Comparison of ENCODE assay signal across 29 mouse cellular contexts in genomic region chr15:80346510-80346909, GRCm38 (mm10). TPM values are rescaled to one million over a fixed set of nuclear protein-coding genes. Genes with fewer than 3 reads are reported as not detected.
DNase-seq lines count a peak whose midpoint lies in the region; ATAC-seq and TF ChIP-seq lines count a peak whose summit lies in the region.
"Had no signal": no experiment of that assay in that cellular context is flagged by ENCODE, and none has a peak within 500 bp of the region (broad histone marks: within the 10 kb centered on the region; RNA-seq: fewer than 3 reads in every experiment).

No protein-coding gene starts in this region.

- TF ChIP-seq CTCF in hindbrain, postnatal 0 days (IDR thresholded peaks at IDR 0.05; ENCODE audit: low read depth), result no peak

- DNase-seq in hindbrain, postnatal 0 days (ENCODE audit: low spot score), result peak; percentile 25
- peak; percentile 40 for DNase-seq in midbrain, embryonic 14.5 days
- peak; percentile 79 for DNase-seq in MN1 (ENCODE audit: low spot score)
- DNase-seq: adrenal gland, adult 2 months; adrenal gland, postnatal 10 days; adrenal gland, postnatal 25 days; B cell, adult 2 months; cerebellum, adult 18-20 months; cerebellum, adult 8-10 months; cerebellum, adult 9-11 months; cerebellum, postnatal 14 days; cerebellum, postnatal 36 days; embryo, embryonic 11 days had no signal

- no peaks in the 10 kb centered on the region for H3K36me3 ChIP-seq in hindbrain, postnatal 0 days (ENCODE audit: insufficient read depth, low read length)
- H3K36me3 ChIP-seq in hindbrain, embryonic 12.5 days, result no peaks in the 10 kb centered on the region
- no peaks in the 10 kb centered on the region for H3K36me3 ChIP-seq in midbrain, embryonic 14.5 days (ENCODE audit: control insufficient read depth, insufficient read depth, low read length)
- H3K36me3 ChIP-seq in midbrain, embryonic 16.5 days (ENCODE audit: control insufficient read depth, insufficient read depth, low read length), result no peaks in the 10 kb centered on the region; the same call in 1 of the 2 replicates
- H3K36me3 ChIP-seq in neural tube, embryonic 13.5 days, result no peaks in the 10 kb centered on the region
- no peaks in the 10 kb centered on the region for H3K36me3 ChIP-seq in neural tube, embryonic 15.5 days
- H3K36me3 ChIP-seq in kidney, embryonic 16.5 days (ENCODE audit: insufficient read depth, low read length), result no peaks in the 10 kb centered on the region
- H3K36me3 ChIP-seq: embryonic facial prominence, embryonic 13.5 days; embryonic facial prominence, embryonic 15.5 days; forebrain, embryonic 10.5 days; forebrain, embryonic 12.5 days; G1E had no signal

- no peak overlapping the region for H3K4me2 ChIP-seq in hindbrain, postnatal 0 days (ENCODE audit: low read depth, low read length)
- H3K4me2 ChIP-seq in hindbrain, embryonic 12.5 days (replicated peaks), result no peak overlapping the region
- H3K4me2 ChIP-seq in midbrain, embryonic 14.5 days (ENCODE audit: low read length), result no peak overlapping the region
- H3K4me2 ChIP-seq in midbrain, embryonic 16.5 days (ENCODE audit: low read length), result no peak overlapping the region
- no peak overlapping the region for H3K4me2 ChIP-seq in neural tube, embryonic 13.5 days
- no peak overlapping the region for H3K4me2 ChIP-seq in neural tube, embryonic 15.5 days
- no peak overlapping the region for H3K4me2 ChIP-seq in kidney, embryonic 16.5 days (replicated peaks; ENCODE audit: low read depth, low read length)
- H3K4me2 ChIP-seq: embryonic facial prominence, embryonic 13.5 days; embryonic facial prominence, embryonic 15.5 days; forebrain, embryonic 12.5 days had no signal

- no peaks in the 10 kb centered on the region for H3K27me3 ChIP-seq in hindbrain, postnatal 0 days (ENCODE audit: insufficient read depth, low read length)
- no peaks in the 10 kb centered on the region for H3K27me3 ChIP-seq in hindbrain, embryonic 12.5 days
- no peaks in the 10 kb centered on the region for H3K27me3 ChIP-seq in midbrain, embryonic 14.5 days (ENCODE audit: control insufficient read depth, insufficient read depth, low read length)
- H3K27me3 ChIP-seq in midbrain, embryonic 16.5 days (ENCODE audit: control insufficient read depth, insufficient read depth, low read depth, low read length), result no peaks in the 10 kb centered on the region
- H3K27me3 ChIP-seq in neural tube, embryonic 13.5 days, result no peaks in the 10 kb centered on the region
- H3K27me3 ChIP-seq in neural tube, embryonic 15.5 days (replicated peaks), result no peaks in the 10 kb centered on the region
- H3K27me3 ChIP-seq in kidney, embryonic 16.5 days (ENCODE audit: insufficient read depth, low read length), result no peaks in the 10 kb centered on the region
- H3K27me3 ChIP-seq: forebrain, embryonic 12.5 days had no signal

- no peak overlapping the region for H3K4me3 ChIP-seq in hindbrain, postnatal 0 days (ENCODE audit: low read length)
- H3K4me3 ChIP-seq in hindbrain, embryonic 12.5 days, result no peak overlapping the region
- H3K4me3 ChIP-seq in midbrain, embryonic 14.5 days (replicated peaks; ENCODE audit: low read depth, low read length), result no peak overlapping the region
- H3K4me3 ChIP-seq in midbrain, embryonic 16.5 days (ENCODE audit: low read depth, low read length), result no peak overlapping the region
- no peak overlapping the region for H3K4me3 ChIP-seq in neural tube, embryonic 13.5 days
- no peak overlapping the region for H3K4me3 ChIP-seq in neural tube, embryonic 15.5 days (replicated peaks)
- no peak overlapping the region for H3K4me3 ChIP-seq in kidney, embryonic 16.5 days (ENCODE audit: low read length)
- H3K4me3 ChIP-seq: embryonic facial prominence, embryonic 13.5 days; embryonic facial prominence, embryonic 15.5 days; erythroblast, embryonic 14.5 days; forebrain, embryonic 10.5 days; forebrain, embryonic 12.5 days had no signal

- ATAC-seq in hindbrain, postnatal 0 days, result no peak
- ATAC-seq in hindbrain, embryonic 12.5 days (ENCODE audit: low FRiP score), result no peak
- no peak for ATAC-seq in midbrain, embryonic 14.5 days (ENCODE audit: low FRiP score, low TSS enrichment)
- ATAC-seq in midbrain, embryonic 16.5 days, result no peak
- peak; percentile 22; the same call in 1 of the 2 replicates for ATAC-seq in neural tube, embryonic 13.5 days (ENCODE audit: low read depth)
- ATAC-seq in neural tube, embryonic 15.5 days (ENCODE audit: low FRiP score), result no peak
- ATAC-seq in kidney, embryonic 16.5 days (ENCODE audit: low FRiP score, low TSS enrichment), result no peak
- ATAC-seq: CD4-positive, CD25-positive, alpha-beta regulatory T cell, adult 4 months; forebrain, embryonic 14.5 days; forebrain, embryonic 16.5 days had no signal

- H3K27ac ChIP-seq in hindbrain, postnatal 0 days, result no peak overlapping the region
- H3K27ac ChIP-seq in hindbrain, embryonic 12.5 days, result no peak overlapping the region
- H3K27ac ChIP-seq in midbrain, embryonic 14.5 days (replicated peaks; ENCODE audit: low read depth, low read length), result no peak overlapping the region
- no peak overlapping the region for H3K27ac ChIP-seq in midbrain, embryonic 16.5 days (ENCODE audit: low read length)
- peak overlapping the region; percentile 52; the same call in 1 of the 2 replicates for H3K27ac ChIP-seq in neural tube, embryonic 13.5 days (replicated peaks)
- H3K27ac ChIP-seq in neural tube, embryonic 15.5 days (replicated peaks), result no peak overlapping the region
- no peak overlapping the region for H3K27ac ChIP-seq in kidney, embryonic 16.5 days (ENCODE audit: low read length)
- H3K27ac ChIP-seq: embryonic facial prominence, embryonic 13.5 days; embryonic facial prominence, embryonic 15.5 days; forebrain, embryonic 10.5 days; forebrain, embryonic 12.5 days had no signal

- H3K9me3 ChIP-seq in hindbrain, postnatal 0 days (ENCODE audit: low read length), result no peaks in the 10 kb centered on the region
- no peaks in the 10 kb centered on the region for H3K9me3 ChIP-seq in hindbrain, embryonic 12.5 days (replicated peaks)
- H3K9me3 ChIP-seq in midbrain, embryonic 14.5 days (ENCODE audit: control insufficient read depth, low read length), result no peaks in the 10 kb centered on the region
- H3K9me3 ChIP-seq in midbrain, embryonic 16.5 days (replicated peaks; ENCODE audit: control insufficient read depth, low read length, poor library complexity, severe bottlenecking), result no peaks in the 10 kb centered on the region; the same call in 1 of the 2 replicates
- H3K9me3 ChIP-seq in neural tube, embryonic 13.5 days, result no peaks in the 10 kb centered on the region
- H3K9me3 ChIP-seq in neural tube, embryonic 15.5 days (replicated peaks), result no peaks in the 10 kb centered on the region
- no peaks in the 10 kb centered on the region for H3K9me3 ChIP-seq in kidney, embryonic 16.5 days (ENCODE audit: low read length)
- H3K9me3 ChIP-seq: embryonic facial prominence, embryonic 13.5 days; embryonic facial prominence, embryonic 15.5 days; forebrain, embryonic 10.5 days; forebrain, embryonic 12.5 days; G1E had no signal

- H3K9ac ChIP-seq in hindbrain, postnatal 0 days (replicated peaks; ENCODE audit: low read length), result no peak overlapping the region
- H3K9ac ChIP-seq in hindbrain, embryonic 12.5 days, result no peak overlapping the region
- H3K9ac ChIP-seq in midbrain, embryonic 14.5 days (replicated peaks; ENCODE audit: low read length), result no peak overlapping the region
- no peak overlapping the region for H3K9ac ChIP-seq in midbrain, embryonic 16.5 days (ENCODE audit: low read depth, low read length)
- no peak overlapping the region for H3K9ac ChIP-seq in neural tube, embryonic 13.5 days
- no peak overlapping the region for H3K9ac ChIP-seq in neural tube, embryonic 15.5 days (replicated peaks)
- no peak overlapping the region for H3K9ac ChIP-seq in kidney, embryonic 16.5 days (replicated peaks; ENCODE audit: low read length)
- H3K9ac ChIP-seq: embryonic facial prominence, embryonic 13.5 days; embryonic facial prominence, embryonic 15.5 days; forebrain, embryonic 12.5 days had no signal

- H3K4me1 ChIP-seq in hindbrain, postnatal 0 days (ENCODE audit: insufficient read depth, low read length), result no peaks in the 10 kb centered on the region
- H3K4me1 ChIP-seq in hindbrain, embryonic 12.5 days, result no peaks in the 10 kb centered on the region
- H3K4me1 ChIP-seq in midbrain, embryonic 14.5 days (ENCODE audit: control insufficient read depth, insufficient read depth, low read length), result no peaks in the 10 kb centered on the region
- H3K4me1 ChIP-seq in midbrain, embryonic 16.5 days (ENCODE audit: control insufficient read depth, insufficient read depth, low read length), result no peaks in the 10 kb centered on the region
- H3K4me1 ChIP-seq in neural tube, embryonic 13.5 days (replicated peaks), result peaks cover 12% of the 10 kb centered on the region
- peaks cover 11% of the 10 kb centered on the region for H3K4me1 ChIP-seq in neural tube, embryonic 15.5 days
- no peaks in the 10 kb centered on the region for H3K4me1 ChIP-seq in kidney, embryonic 16.5 days (ENCODE audit: insufficient read depth, low read length)
- H3K4me1 ChIP-seq: embryonic facial prominence, embryonic 13.5 days had no signal

- 55% methylated on average over 7 of the region's 7 CpGs for WGBS in hindbrain, postnatal 0 days
- WGBS in hindbrain, embryonic 12.5 days, result 70% methylated on average over 7 of the region's 7 CpGs
- 67% methylated on average over 7 of the region's 7 CpGs for WGBS in midbrain, embryonic 14.5 days
- 76% methylated on average over 7 of the region's 7 CpGs for WGBS in midbrain, embryonic 16.5 days
- WGBS in neural tube, embryonic 13.5 days, result 52% methylated on average over 7 of the region's 7 CpGs
- WGBS in neural tube, embryonic 15.5 days, result 38% methylated on average over 7 of the region's 7 CpGs
- 54% methylated on average over 7 of the region's 7 CpGs for WGBS in kidney, embryonic 16.5 days

RNA-seq across cellular contexts. Expression of gene Cacna1i, which starts 59.5 kb away (rescaled TPM):
- 10.8 and 14.0 TPM in 2 replicates for total RNA-seq in hindbrain, postnatal 0 days (2014; rRNA removed)
- 0.47 and 0.50 TPM in 2 replicates for polyA plus RNA-seq in hindbrain, postnatal 0 days (2015; fragmentation: Nextera tagmentation; extraction: Ambion mirVana)
- polyA plus RNA-seq in hindbrain, embryonic 12.5 days (2016; fragmentation: Nextera tagmentation; extraction: Ambion mirVana), result 0.18 TPM in 2 replicates
- polyA plus RNA-seq in midbrain, embryonic 14.5 days (2014; fragmentation: Nextera tagmentation; extraction: Ambion mirVana), result 0.75 and 1.5 TPM in 2 replicates
- 1.0 and 1.4 TPM in 2 replicates for polyA plus RNA-seq in midbrain, embryonic 16.5 days (2015; fragmentation: Nextera tagmentation; extraction: Ambion mirVana)
- polyA plus RNA-seq in neural tube, embryonic 13.5 days (2015; fragmentation: Nextera tagmentation; extraction: Ambion mirVana), result 0.23 and 0.24 TPM in 2 replicates
- polyA plus RNA-seq in neural tube, embryonic 15.5 days (2015; fragmentation: Nextera tagmentation; extraction: Ambion mirVana), result 0.79 and 0.88 TPM in 2 replicates
- not detected in 2 replicates for polyA plus RNA-seq in kidney, embryonic 16.5 days (2015; fragmentation: Nextera tagmentation; extraction: Ambion mirVana)
- total RNA-seq: common myeloid progenitor, adult 5-6 weeks had no signal
- polyA plus RNA-seq: CD4-positive, CD25-positive, alpha-beta regulatory T cell, adult 4 months; embryonic facial prominence, embryonic 11.5 days; embryonic facial prominence, embryonic 13.5 days; erythroblast, embryonic 14.5 days; G1E had no signal

Comparison
In these comparisons a context has a peak if more than half of its experiments do, and no peak if none do; other contexts are left out.
1. DNase-seq: peak in every context shown above with its lines; median percentile 79 in MN1; 40 in midbrain, embryonic 14.5 days; 25 in hindbrain, postnatal 0 days.